Mouse (Mus musculus) megakaryocyte, embryonic 14.5 days (primary cell): Measurements from ENCODE around the gene Rpap3.

ENCODE experiments used
- FLI1 ChIP-seq: IDR thresholded peaks from 2 replicates; pipeline ENCODE4 v1.6.1; 2012; ENCODE audit warnings: low read length, inconsistent platforms, mixed read lengths
- GATA1 ChIP-seq: IDR thresholded peaks from 3 replicates; pipeline ENCODE4 v1.6.1; 2012; ENCODE audit warnings: mixed read lengths, low read length, inconsistent platforms, borderline replicate concordance

DNA sequence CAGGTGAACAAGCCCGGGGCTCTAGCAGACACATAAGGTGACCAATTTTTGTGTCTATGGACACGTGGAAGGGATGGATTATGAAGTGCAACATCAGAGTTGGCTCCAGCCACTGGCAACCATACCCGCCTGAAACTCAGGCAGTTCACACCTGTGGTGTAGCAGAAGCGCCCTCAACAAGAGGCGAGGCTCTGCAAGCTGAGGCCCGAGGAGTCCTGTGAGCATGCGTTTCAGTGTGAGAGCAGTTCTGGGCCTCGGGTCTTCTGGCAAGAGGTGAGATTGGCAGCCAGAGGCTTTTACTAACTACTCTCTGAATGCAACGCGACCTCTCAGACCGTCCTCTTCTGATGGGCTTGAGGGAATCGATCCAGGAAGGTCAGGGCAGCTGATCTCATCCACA is 36.0 kb upstream of the Rpap3 start:
- TF ChIP-seq GATA1 (no peak), FLI1 (no peak)
